Mouse (Mus musculus) embryonic facial prominence, embryonic 13.5 days (tissue): ENCODE measurements around the gene Zfp414. TPM values are rescaled to one million over a fixed set of nuclear protein-coding genes. Genes with fewer than 3 reads are reported as not detected.

Source experiments
- ATAC-seq: fragments of 200-750 bp; cut with Nextera tagmentation; 2 replicates; pipeline ENCODE4 v1.8.0; 2017; ENCODE audit warnings: low read depth; ENCODE audit not compliant: insufficient number of reproducible peaks, insufficient read depth, low FRiP score, low TSS enrichment
- H3K27ac ChIP-seq: fragments of 300-500 bp; sonication (generic); 2 replicates; pipeline ENCODE4 v1.5.1; 2015; ENCODE audit warnings: moderate library complexity, mild to moderate bottlenecking, inconsistent platforms
- H3K27me3 ChIP-seq: fragments of 300-500 bp; sonication (generic); 2 replicates; pipeline ENCODE4 v1.6.1; 2015; ENCODE audit warnings: mild to moderate bottlenecking, inconsistent platforms
- H3K36me3 ChIP-seq: fragments of 300-500 bp; sonication (generic); 2 replicates; pipeline ENCODE4 v1.6.1; 2015; ENCODE audit warnings: mild to moderate bottlenecking, inconsistent platforms
- H3K4me1 ChIP-seq: fragments of 300-500 bp; sonication (generic); 2 replicates; pipeline ENCODE4 v1.6.1; 2015; ENCODE audit warnings: inconsistent platforms
- H3K4me2 ChIP-seq: fragments of 300-500 bp; sonication (generic); 2 replicates; pipeline ENCODE4 v1.6.1; 2015; ENCODE audit warnings: moderate library complexity, mild to moderate bottlenecking, inconsistent platforms
- H3K4me3 ChIP-seq: fragments of 300-500 bp; sonication (generic); 2 replicates; pipeline ENCODE4 v1.5.1; 2015; ENCODE audit warnings: mild to moderate bottlenecking, inconsistent platforms
- H3K9ac ChIP-seq: fragments of 300-500 bp; sonication (generic); 2 replicates; pipeline ENCODE4 v1.6.1; 2015; ENCODE audit warnings: mild to moderate bottlenecking, inconsistent platforms
- H3K9me3 ChIP-seq: fragments of 300-500 bp; sonication (generic); 2 replicates; pipeline ENCODE4 v1.6.1; 2016; ENCODE audit warnings: inconsistent platforms
- WGBS: fragments of 180-500 bp; shearing (Covaris S2); methylation state at CpG from one replicate; pipeline ENCODE4 v1.1.7; 2015; ENCODE audit warnings: mixed read lengths; 5-methylcytosine and 5-hydroxymethylcytosine counted together
- polyA plus RNA-seq: library from polyadenylated mRNA; unstranded; fragments of >200 nt; fragmentation: Nextera tagmentation; extraction: Ambion mirVana; gene quantifications from 2 replicates; pipeline ENCODE4 v1.2.1, GENCODE M21; 2015

Gene Zfp414
- polyA plus RNA-seq, 1 experiment from 2014 or later = 49.1 TPM

DNA sequence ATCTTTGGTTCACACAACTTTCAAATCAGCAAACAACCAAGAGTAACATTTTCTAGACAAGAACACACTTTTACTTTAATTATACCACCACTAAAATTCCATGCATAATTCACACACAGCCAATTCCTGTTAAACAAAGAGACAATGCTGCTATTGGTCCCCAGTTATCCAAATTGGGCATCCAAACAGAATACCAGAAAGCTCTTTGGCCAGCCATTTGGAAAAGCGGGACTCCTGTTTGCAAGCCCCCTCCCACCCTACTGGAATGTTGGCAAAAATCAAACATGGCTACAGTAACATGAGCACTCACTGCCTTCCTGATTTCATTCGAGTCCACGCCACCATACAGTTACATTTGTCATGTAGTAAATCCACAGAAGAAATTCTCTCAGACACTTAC, 40.8 kb downstream of the Zfp414 start:
- Histone ChIP-seq H3K36me3 (peaks cover 42% of the 10 kb centered on the region), H3K27me3 (no peaks in the 10 kb centered on the region), H3K4me1 (peaks cover 14% of the 10 kb centered on the region; the same call in 1 of the 2 replicates), H3K27ac (no peak overlapping the region), H3K4me3 (no peak overlapping the region), H3K9me3 (no peaks in the 10 kb centered on the region), H3K4me2 (no peak overlapping the region), H3K9ac (no peak overlapping the region)
- ATAC-seq = no peak
- whole genome bisulfite sequencing = 89% methylated on average over 3 of the region's 3 CpGs

DNA sequence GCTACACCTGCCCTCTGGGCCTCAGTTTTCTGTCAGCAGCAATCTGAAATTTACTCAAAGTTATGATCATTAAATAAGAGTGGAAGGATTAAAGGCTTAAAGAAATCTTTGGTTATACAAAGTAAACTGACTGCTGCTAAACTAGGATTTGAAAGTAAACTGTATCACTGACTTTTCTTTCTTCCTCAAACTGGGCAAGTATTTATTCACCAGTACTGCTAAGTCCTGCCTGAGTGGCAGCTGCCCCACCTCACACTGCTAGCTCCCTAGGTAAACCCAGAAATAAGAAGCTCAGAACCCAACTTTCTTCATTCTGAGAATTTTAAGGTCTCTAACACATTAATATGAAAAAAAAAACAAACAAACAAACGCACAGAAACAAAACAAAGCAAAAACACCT, 44.9 kb downstream of the Zfp414 start:
- Histone ChIP-seq H3K27me3 (no peaks in the 10 kb centered on the region), H3K27ac (no peak overlapping the region), H3K4me2 (no peak overlapping the region), H3K9ac (no peak overlapping the region), H3K36me3 (peaks cover 24% of the 10 kb centered on the region), H3K4me3 (no peak overlapping the region), H3K9me3 (no peaks in the 10 kb centered on the region), H3K4me1 (peaks cover 23% of the 10 kb centered on the region; the same call in 1 of the 2 replicates)
- no peak for ATAC-seq
- 81% methylated on average over 1 of the region's 1 CpGs for WGBS

DNA sequence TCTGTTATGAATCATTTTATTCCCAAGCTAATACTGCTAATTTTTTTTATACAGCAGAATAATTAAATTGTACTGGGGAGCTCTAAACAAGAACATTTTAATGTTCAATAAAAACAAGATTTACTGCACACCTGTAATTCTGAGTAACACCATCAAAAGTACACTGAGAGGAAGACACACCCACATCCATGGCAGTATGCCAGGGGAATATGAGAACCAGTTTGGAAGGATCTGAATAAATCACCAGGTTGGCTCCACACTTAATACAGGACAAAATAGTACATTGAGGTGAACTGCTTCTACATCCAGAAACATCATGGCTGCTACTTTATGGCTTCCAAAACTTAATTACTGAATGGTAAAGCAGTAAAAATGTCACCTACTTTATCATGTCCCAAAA, 46.6 kb downstream of the Zfp414 start:
- no peak for ATAC-seq
- Histone ChIP-seq H3K4me2 (no peak overlapping the region), H3K4me1 (peaks cover 21% of the 10 kb centered on the region; the same call in 1 of the 2 replicates), H3K9me3 (no peaks in the 10 kb centered on the region), H3K9ac (no peak overlapping the region), H3K27me3 (no peaks in the 10 kb centered on the region), H3K27ac (no peak overlapping the region), H3K36me3 (peaks cover 24% of the 10 kb centered on the region), H3K4me3 (no peak overlapping the region)

DNA sequence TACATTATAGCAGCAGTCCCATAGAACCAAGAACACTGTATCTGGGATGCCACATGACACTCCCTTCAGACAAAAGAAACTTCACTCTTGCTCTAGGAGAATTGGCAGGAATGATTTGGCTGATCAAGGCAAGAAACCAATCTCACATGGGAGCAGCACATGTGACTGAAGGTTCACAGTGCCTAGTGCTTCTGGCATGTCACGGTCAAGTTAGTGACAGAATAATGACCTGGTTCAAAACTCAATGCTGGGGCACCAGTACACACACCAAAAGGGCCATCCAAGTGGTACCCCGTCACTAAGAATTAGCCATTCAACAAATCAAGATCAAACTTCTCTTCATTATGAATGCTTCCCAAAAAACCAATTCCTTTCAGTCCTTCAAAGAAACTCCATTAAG, 47.2 kb downstream of the Zfp414 start:
- Histone ChIP-seq H3K4me1 (peaks cover 20% of the 10 kb centered on the region), H3K9me3 (no peaks in the 10 kb centered on the region), H3K4me2 (no peak overlapping the region), H3K27me3 (no peaks in the 10 kb centered on the region), H3K36me3 (peaks cover 24% of the 10 kb centered on the region), H3K27ac (no peak overlapping the region), H3K4me3 (no peak overlapping the region), H3K9ac (no peak overlapping the region)
- no peak for ATAC-seq
- WGBS = 86% methylated on average over 2 of the region's 2 CpGs

DNA sequence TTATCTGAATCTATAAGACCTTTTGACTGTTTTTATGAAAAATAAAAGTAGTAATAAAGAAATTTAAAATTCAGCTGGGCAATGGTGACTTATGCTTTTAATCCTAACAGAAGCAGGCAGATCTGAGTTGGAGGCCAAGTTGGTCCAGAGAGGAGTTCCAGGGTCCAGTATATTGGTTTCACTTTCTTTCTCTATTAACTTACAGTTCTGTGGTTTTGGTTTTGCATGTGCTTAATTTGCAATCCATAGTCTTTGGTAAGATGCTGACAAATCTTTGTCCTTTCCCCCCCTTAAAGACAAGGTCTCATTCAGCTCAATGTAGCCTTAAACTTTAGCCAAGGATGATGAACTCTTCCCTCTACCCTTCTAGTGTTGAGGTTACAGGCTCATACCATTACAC, 49.9 kb downstream of the Zfp414 start:
- Histone ChIP-seq H3K36me3 (peaks cover 24% of the 10 kb centered on the region), H3K27me3 (no peaks in the 10 kb centered on the region), H3K4me3 (no peak overlapping the region), H3K4me1 (peaks cover 36% of the 10 kb centered on the region), H3K9me3 (no peaks in the 10 kb centered on the region), H3K4me2 (no peak overlapping the region), H3K9ac (no peak overlapping the region), H3K27ac (no peak overlapping the region)
- no peak for ATAC-seq

Other genes starting within 250 kb of the Zfp414 start
- gene Zfp101, start 234.4 kb upstream of the Zfp414 start, polyA plus RNA-seq = 24.3 and 25.1 TPM in 2 replicates
- not detected in 2 replicates for gene Actl9, start 196.2 kb upstream of the Zfp414 start, polyA plus RNA-seq
- 85.5 and 110 TPM in 2 replicates for gene Adamts10, start 104.9 kb upstream of the Zfp414 start, polyA plus RNA-seq
- gene Myo1f, start 73.4 kb upstream of the Zfp414 start, polyA plus RNA-seq = 2.6 and 4.2 TPM in 2 replicates
- gene Pram1, start 9.0 kb downstream of the Zfp414 start, polyA plus RNA-seq = 0.72 and 0.91 TPM in 2 replicates
- 372 and 384 TPM in 2 replicates for gene Hnrnpm, start 57.8 kb downstream of the Zfp414 start, polyA plus RNA-seq
- gene March2, start 89.6 kb downstream of the Zfp414 start, polyA plus RNA-seq = 42.6 and 46.9 TPM in 2 replicates
- gene Rab11b, start 131.4 kb downstream of the Zfp414 start, polyA plus RNA-seq = 324 and 385 TPM in 2 replicates
- gene Angptl4, start 152.7 kb downstream of the Zfp414 start, polyA plus RNA-seq = 53.0 and 60.7 TPM in 2 replicates
- 34.4 and 37.9 TPM in 2 replicates for gene Kank3, start 181.4 kb downstream of the Zfp414 start, polyA plus RNA-seq
- gene Rps28, start 195.5 kb downstream of the Zfp414 start, polyA plus RNA-seq = 1,111 and 1,168 TPM in 2 replicates
- gene Ndufa7, start 195.5 kb downstream of the Zfp414 start, polyA plus RNA-seq = 464 and 506 TPM in 2 replicates
- 57.8 and 66.4 TPM in 2 replicates for gene Cd320, start 214.0 kb downstream of the Zfp414 start, polyA plus RNA-seq
- not detected in 2 replicates for gene Gm7029, start 244.7 kb downstream of the Zfp414 start, polyA plus RNA-seq